Mouse (Mus musculus): ENCODE results near the gene Myo6. TPM values are rescaled to one million over a fixed set of nuclear protein-coding genes. Genes with fewer than 3 reads are reported as not detected.

The Myo6 gene
- total and polyA plus RNA-seq, 3 experiments, result 6.0 to 39.5 (median 11.0) TPM

- no peak overlapping the region for H3K27ac ChIP-seq (ENCODE audit: insufficient read depth, low read depth)
- no peak overlapping the region for H3K9ac ChIP-seq (ENCODE audit: insufficient read depth, low read depth)
- TF ChIP-seq JUND (conservative IDR thresholded peaks at IDR 0.05; ENCODE audit: low read depth, low read length) (no peak), ZMIZ1 (IDR thresholded peaks at IDR 0.05; ENCODE audit: low read depth, low read length) (no peak), SIN3A (IDR thresholded peaks at IDR 0.05; ENCODE audit: low read length) (no peak), CHD2 (IDR thresholded peaks at IDR 0.05; ENCODE audit: low read length) (no peak), MAX (IDR thresholded peaks at IDR 0.05; ENCODE audit: low read length) (no peak), GABPA (IDR thresholded peaks at IDR 0.05; ENCODE audit: insufficient replicate concordance, low read depth, low read length) (no peak), ETS1 (conservative IDR thresholded peaks at IDR 0.05; ENCODE audit: low read depth, low read length) (no peak), JUN (IDR thresholded peaks at IDR 0.05; ENCODE audit: insufficient read depth, low read depth, low read length) (no peak), EP300 (IDR thresholded peaks at IDR 0.05; ENCODE audit: low read length) (no peak), BHLHE40 (IDR thresholded peaks at IDR 0.05; ENCODE audit: low read depth, low read length) (no peak), HCFC1 (IDR thresholded peaks at IDR 0.05; ENCODE audit: low read depth, low read length) (no peak), CHD1 (IDR thresholded peaks at IDR 0.05; ENCODE audit: low read depth, low read length) (no peak), NRF1 (IDR thresholded peaks at IDR 0.05; ENCODE audit: low read depth, low read length) (no peak), POLR2AphosphoS2 (IDR thresholded peaks at IDR 0.05; ENCODE audit: low read depth, low read length) (no peak), TBP (conservative IDR thresholded peaks at IDR 0.05; ENCODE audit: low read depth, low read length) (no peak), E2F4 (IDR thresholded peaks at IDR 0.05; ENCODE audit: insufficient replicate concordance, low read depth, low read length) (no peak), MAFK (IDR thresholded peaks at IDR 0.05; ENCODE audit: insufficient replicate concordance, low read length) (no peak), ZC3H11A (IDR thresholded peaks at IDR 0.05; ENCODE audit: low read depth, low read length) (no peak), UBTF (IDR thresholded peaks at IDR 0.05; ENCODE audit: low read depth, low read length) (no peak)
- dilution Hi-C loops (cut with MboI; ENCODE audit: extremely low pct_ligation_motif_present, extremely low pct_unique_long_range_greater_than_20kb, low sequenced_read_pairs), result no loop called here
- in situ Hi-C loops (cut with MboI; ENCODE audit: low pct_ligation_motif_present, low pct_unique_long_range_greater_than_20kb, low sequenced_read_pairs), result no loop called here
- no peaks in the 10 kb centered on the region for H3K79me2 ChIP-seq (replicated peaks; ENCODE audit: control insufficient read depth, extremely low read depth, insufficient read depth, poor library complexity, severe bottlenecking)
- H3K9me3 ChIP-seq (replicated peaks; ENCODE audit: low read length), result peaks cover 4% of the 10 kb centered on the region
- H3K27me3 ChIP-seq (replicated peaks), result no peaks in the 10 kb centered on the region
- no peak overlapping the region for H3K4me3 ChIP-seq (replicated peaks in 1 of 3; ENCODE audit: low read depth in 2 of 3, low read length in 2 of 3, poor library complexity in 1 of 3)
- H3K4me1 ChIP-seq (ENCODE audit: control insufficient read depth in 1 of 2, insufficient read depth in 2 of 2), result peaks cover 0 to 3% of the 10 kb centered on the region in 2 experiments; a peak in 1 of 4 replicates
- H3K4me2 ChIP-seq (ENCODE audit: insufficient read depth, low read depth, poor library complexity, severe bottlenecking), result no peak overlapping the region
- DNase-seq (ENCODE audit: extremely low read depth), result no peak
- H3K36me3 ChIP-seq (replicated peaks in 1 of 2; ENCODE audit: control insufficient read depth in 1 of 2, insufficient read depth in 1 of 2, low read length in 1 of 2), result peaks cover 0 to 51% of the 10 kb centered on the region in 2 experiments
Observed at GRCm38 (mm10) chr9:80284539-80285174, 119.8 kb downstream of the Myo6 start.

DNA sequence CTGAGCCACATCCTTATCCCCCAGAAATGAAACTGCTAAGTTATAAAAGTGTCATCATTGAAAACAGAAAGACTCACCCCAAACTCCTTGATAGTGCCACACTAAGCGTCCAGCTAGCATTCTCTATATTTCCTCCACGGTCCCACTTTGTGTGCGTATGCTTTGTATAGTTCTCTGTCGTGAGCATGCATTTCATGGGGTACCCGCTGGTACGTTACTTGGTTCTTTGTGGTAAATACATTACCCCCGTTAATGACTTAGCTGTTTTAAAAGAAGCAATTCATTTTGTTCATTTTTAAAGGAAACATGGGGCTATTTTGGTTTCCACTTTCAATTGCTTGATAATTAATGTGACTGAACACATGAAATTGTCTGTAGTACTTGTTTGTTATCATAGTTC lies 122.0 kb downstream of the Myo6 start:
- TF ChIP-seq BHLHE40 (IDR thresholded peaks at IDR 0.05; ENCODE audit: low read depth, low read length), result no peak
- TF ChIP-seq ZNF384 (IDR thresholded peaks at IDR 0.05; ENCODE audit: low read depth, low read length), result no peak
- TF ChIP-seq JUND (conservative IDR thresholded peaks at IDR 0.05; ENCODE audit: low read depth, low read length), result no peak
- TF ChIP-seq PAX5 (IDR thresholded peaks at IDR 0.05; ENCODE audit: low read length), result no peak
- no peak for TF ChIP-seq GABPA (IDR thresholded peaks at IDR 0.05; ENCODE audit: insufficient replicate concordance, low read depth, low read length)
- TF ChIP-seq TCF12 (IDR thresholded peaks at IDR 0.05; ENCODE audit: low read depth, low read length), result no peak
- TF ChIP-seq CHD2 (IDR thresholded peaks at IDR 0.05; ENCODE audit: low read length), result no peak
- TF ChIP-seq IRF4 (IDR thresholded peaks at IDR 0.05; ENCODE audit: low read depth, low read length), result no peak
- DNase-seq (ENCODE audit: extremely low read depth), result no peak
- in situ Hi-C loops (cut with MboI; ENCODE audit: low pct_ligation_motif_present, low pct_unique_long_range_greater_than_20kb, low sequenced_read_pairs), result no loop called here
- Histone ChIP-seq H3K79me2 (replicated peaks; ENCODE audit: control insufficient read depth, extremely low read depth, insufficient read depth, poor library complexity, severe bottlenecking) (no peaks in the 10 kb centered on the region), H3K4me3 (replicated peaks in 1 of 3; ENCODE audit: low read depth in 2 of 3, low read length in 2 of 3, poor library complexity in 1 of 3) (no peak overlapping the region), H3K27ac (ENCODE audit: insufficient read depth, low read depth) (no peak overlapping the region), H3K27me3 (replicated peaks) (no peaks in the 10 kb centered on the region), H3K4me1 (ENCODE audit: control insufficient read depth in 1 of 2, insufficient read depth in 2 of 2) (peaks cover 0 to 14% of the 10 kb centered on the region in 2 experiments; a peak in 2 of 4 replicates), H3K4me2 (ENCODE audit: insufficient read depth, low read depth, poor library complexity, severe bottlenecking) (no peak overlapping the region), H3K36me3 (replicated peaks in 1 of 2; ENCODE audit: control insufficient read depth in 1 of 2, insufficient read depth in 1 of 2, low read length in 1 of 2) (peaks cover 0 to 52% of the 10 kb centered on the region in 2 experiments), H3K9me3 (replicated peaks; ENCODE audit: low read length) (peaks cover 4% of the 10 kb centered on the region), H3K9ac (ENCODE audit: insufficient read depth, low read depth) (no peak overlapping the region)
- dilution Hi-C loops (cut with MboI; ENCODE audit: extremely low pct_ligation_motif_present, extremely low pct_unique_long_range_greater_than_20kb, low sequenced_read_pairs), result no loop called here

Measured in CH12.LX (cell line).